Mouse (Mus musculus) E14TG2a.4 (cell line): Measurements from ENCODE around the gene Lpin2.

Experiments used
- CTCF ChIP-seq: conservative IDR thresholded peaks from 2 replicates; pipeline ENCODE4 v1.5.1; 2014; ENCODE audit warnings: low read length
- NANOG ChIP-seq: IDR thresholded peaks from 2 replicates; pipeline ENCODE4 v1.6.1; 2014; ENCODE audit warnings: borderline replicate concordance, low read length, mixed read lengths

GRCm38 (mm10) chr17:71171161-71171560 lies 11.2 kb upstream of the Lpin2 start:
- TF ChIP-seq CTCF: no peak
- no peak for TF ChIP-seq NANOG
